Mouse (Mus musculus) limb, embryonic 13.5 days (tissue): Measurements from ENCODE around the gene Ttc27. TPM values are rescaled to one million over a fixed set of nuclear protein-coding genes. Genes with fewer than 3 reads are reported as not detected.
"Not testable (repeated sequence)": the region's sequence is repeated elsewhere in the genome, so short reads cannot be mapped to it uniquely, and the experiment has no call there.

ENCODE experiments used
- ATAC-seq: fragments of 200-750 bp; cut with Nextera tagmentation; 2 replicates; pipeline ENCODE4 v1.8.0; 2017; ENCODE audit warnings: low read depth, moderate number of reproducible peaks, moderate TSS enrichment; ENCODE audit not compliant: low FRiP score
- H3K27ac ChIP-seq: fragments of 300-500 bp; sonication (generic); 2 replicates; pipeline ENCODE4 v1.5.1; 2015; ENCODE audit warnings: inconsistent platforms, mild to moderate bottlenecking, moderate library complexity
- H3K27me3 ChIP-seq: fragments of 300-500 bp; sonication (generic); 2 replicates; pipeline ENCODE4 v1.6.1; 2015; ENCODE audit warnings: mild to moderate bottlenecking, inconsistent platforms
- H3K36me3 ChIP-seq: fragments of 300-500 bp; sonication (generic); 2 replicates; pipeline ENCODE4 v1.6.1; 2015; ENCODE audit warnings: inconsistent platforms, mild to moderate bottlenecking, moderate library complexity
- H3K4me1 ChIP-seq: fragments of 300-500 bp; sonication (generic); 2 replicates; pipeline ENCODE4 v1.6.1; 2015; ENCODE audit warnings: inconsistent platforms
- H3K4me2 ChIP-seq: fragments of 300-500 bp; sonication (generic); replicated peaks from 2 replicates; pipeline ENCODE4 v1.6.1; 2015; ENCODE audit warnings: inconsistent platforms, mild to moderate bottlenecking, moderate library complexity
- H3K4me3 ChIP-seq: fragments of 300-500 bp; sonication (generic); 2 replicates; pipeline ENCODE4 v1.5.1; 2015; ENCODE audit warnings: moderate library complexity, mild to moderate bottlenecking, inconsistent platforms
- H3K9ac ChIP-seq: fragments of 300-500 bp; sonication (generic); 2 replicates; pipeline ENCODE4 v1.6.1; 2015; ENCODE audit warnings: mild to moderate bottlenecking, inconsistent platforms
- H3K9me3 ChIP-seq: fragments of 300-500 bp; sonication (generic); 2 replicates; pipeline ENCODE4 v1.6.1; 2016; ENCODE audit warnings: inconsistent platforms
- WGBS: fragments of 180-500 bp; shearing (Covaris S2); methylation state at CpG from one replicate; pipeline ENCODE4 v1.1.7; 2015; 5-methylcytosine and 5-hydroxymethylcytosine counted together
- polyA plus RNA-seq: library from polyadenylated mRNA; unstranded; fragments of >200 nt; fragmentation: Nextera tagmentation; extraction: Ambion mirVana; gene quantifications from 2 replicates; pipeline ENCODE4 v1.2.1, GENCODE M21; 2015

Gene Ttc27
- 23.4 and 24.6 TPM in 2 replicates for polyA plus RNA-seq

DNA sequence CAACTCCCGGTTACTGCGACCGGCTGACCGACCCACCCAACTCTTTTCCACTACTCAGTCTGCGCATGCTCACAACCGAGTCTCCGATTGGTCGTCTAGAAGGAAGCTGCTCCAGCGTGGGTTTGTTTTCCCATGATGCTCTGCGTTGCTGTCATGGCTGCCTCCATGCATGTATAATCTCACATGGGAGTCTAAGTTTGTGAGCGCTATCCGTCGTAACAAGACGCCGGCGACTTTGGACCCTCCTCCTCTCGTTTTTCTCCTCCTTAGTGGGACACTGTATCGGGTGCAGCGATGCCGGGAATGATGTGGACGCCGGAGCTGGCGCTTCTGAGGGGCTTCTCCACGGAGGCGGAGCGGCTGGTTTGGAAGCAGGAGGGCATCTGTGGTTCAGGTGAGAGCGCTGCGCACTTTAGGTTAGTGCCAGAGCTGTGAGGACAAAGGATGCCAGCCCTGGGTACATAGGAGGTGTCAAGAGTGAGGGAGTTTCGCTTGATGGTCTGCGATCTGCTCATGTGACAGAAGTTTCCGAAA, at the start of gene Ttc27:
Gene Ttc27 (plus strand): TSS at position 115 of the 534 bp plus-strand sequence.
- Histone ChIP-seq H3K9ac (peak within 1 kb of the TSS; percentile 74), H3K27me3 (no peaks in the 10 kb centered on the region), H3K27ac (no peak within 1 kb of the TSS), H3K36me3 (peaks cover 20% of the 10 kb centered on the region), H3K4me2 (peak within 1 kb of the TSS; percentile 87), H3K4me3 (peak within 1 kb of the TSS; percentile 73), H3K9me3 (no peaks in the 10 kb centered on the region), H3K4me1 (peaks cover 7% of the 10 kb centered on the region)
- peak; percentile 94 for ATAC-seq
- WGBS = under 1% methylated on average over 31 of the region's 31 CpGs

- no peak for ATAC-seq
- Histone ChIP-seq H3K27me3 (no peaks in the 10 kb centered on the region), H3K27ac (no peak overlapping the region), H3K4me3 (no peak overlapping the region), H3K9me3 (no peaks in the 10 kb centered on the region), H3K4me2 (no peak overlapping the region), H3K36me3 (peaks cover 70% of the 10 kb centered on the region), H3K4me1 (no peaks in the 10 kb centered on the region), H3K9ac (no peak overlapping the region)
- WGBS = no CpG with 5 or more reads among the region's 1 CpGs
Measured at GRCm38 (mm10) chr17:74668010-74668409, 49.5 kb upstream of the Ttc27 start.

GRCm38 (mm10) chr17:74670031-74670430, 47.5 kb upstream of the Ttc27 start:
- Histone ChIP-seq H3K27ac (no peak overlapping the region), H3K4me3 (no peak overlapping the region), H3K9ac (no peak overlapping the region), H3K27me3 (no peaks in the 10 kb centered on the region), H3K4me1 (no peaks in the 10 kb centered on the region), H3K9me3 (no peaks in the 10 kb centered on the region), H3K4me2 (no peak overlapping the region), H3K36me3 (peaks cover 60% of the 10 kb centered on the region)
- 93% methylated on average over 13 of the region's 13 CpGs for WGBS
- no peak for ATAC-seq

DNA sequence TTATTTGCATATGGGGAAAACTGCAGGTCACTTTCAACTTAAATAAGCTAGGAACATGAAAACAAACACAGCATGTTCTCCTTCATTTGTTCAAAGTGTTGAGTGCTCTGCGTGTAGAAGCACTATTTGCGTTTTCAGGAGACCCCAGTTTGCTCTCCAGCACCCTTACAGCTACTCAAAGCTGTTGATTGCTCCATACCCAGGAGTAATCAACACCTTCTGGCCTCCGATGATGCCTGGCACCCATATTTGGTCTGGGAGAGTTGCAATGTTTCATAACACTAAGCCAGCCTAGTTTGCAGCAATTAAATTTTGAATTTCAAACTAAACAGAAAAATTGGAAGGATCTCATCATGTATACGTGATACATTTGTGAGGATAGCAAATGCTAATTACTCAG, 45.1 kb upstream of the Ttc27 start:
- Histone ChIP-seq H3K4me1 (no peaks in the 10 kb centered on the region), H3K27ac (no peak overlapping the region), H3K27me3 (no peaks in the 10 kb centered on the region), H3K4me2 (no peak overlapping the region), H3K4me3 (no peak overlapping the region), H3K9me3 (no peaks in the 10 kb centered on the region), H3K36me3 (peaks cover 59% of the 10 kb centered on the region), H3K9ac (no peak overlapping the region)
- ATAC-seq = no peak
- WGBS = 84% methylated on average over 4 of the region's 4 CpGs

DNA sequence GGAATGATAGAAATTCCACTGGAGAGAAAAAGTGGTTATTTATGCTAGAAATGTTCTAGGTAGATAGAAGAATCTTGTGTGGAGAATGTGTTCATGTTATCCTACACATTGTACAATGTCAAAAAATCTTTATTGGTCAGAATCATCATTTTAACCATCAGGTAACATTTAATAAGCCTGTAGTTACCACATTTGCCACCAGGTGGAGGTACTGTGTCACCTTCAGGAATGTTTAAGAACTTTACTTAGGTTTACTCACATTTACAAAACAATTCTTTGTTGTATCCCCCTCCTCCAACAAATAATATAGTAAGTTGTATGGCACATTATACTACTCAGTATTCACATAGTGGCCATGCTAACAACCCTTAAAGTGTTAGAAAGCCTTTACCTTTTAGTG, 44.3 kb upstream of the Ttc27 start:
- H3K27ac ChIP-seq = no peak overlapping the region
- no peaks in the 10 kb centered on the region for H3K4me1 ChIP-seq
- H3K9ac ChIP-seq = no peak overlapping the region
- no peak for ATAC-seq
- no peak overlapping the region for H3K4me3 ChIP-seq
- H3K4me2 ChIP-seq = no peak overlapping the region
- H3K9me3 ChIP-seq = no peaks in the 10 kb centered on the region
- H3K36me3 ChIP-seq = peaks cover 60% of the 10 kb centered on the region
- H3K27me3 ChIP-seq = no peaks in the 10 kb centered on the region

DNA sequence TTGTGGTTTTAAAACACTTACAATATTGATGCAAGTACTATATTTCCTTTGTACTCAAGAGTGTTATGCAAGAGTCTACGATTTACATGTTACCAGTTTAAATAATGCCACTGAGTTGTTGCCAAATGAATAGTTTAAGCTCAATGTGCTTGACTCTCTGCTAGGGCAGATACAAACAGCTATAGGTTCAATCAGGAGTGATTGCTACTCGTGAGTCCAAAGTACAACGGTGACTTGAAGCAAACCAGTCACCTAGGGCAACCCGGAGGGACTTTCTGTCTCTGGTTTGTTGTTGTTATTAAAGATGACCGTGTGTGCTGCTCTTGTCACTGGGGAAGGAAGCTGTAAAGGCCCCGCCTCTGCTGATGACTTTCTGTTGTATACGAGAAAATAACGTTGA, 39.5 kb upstream of the Ttc27 start:
- H3K27ac ChIP-seq = no peak overlapping the region
- no peaks in the 10 kb centered on the region for H3K4me1 ChIP-seq
- no peaks in the 10 kb centered on the region for H3K9me3 ChIP-seq
- peaks cover 59% of the 10 kb centered on the region for H3K36me3 ChIP-seq
- no peak overlapping the region for H3K4me2 ChIP-seq
- ATAC-seq = no peak
- 92% methylated on average over 8 of the region's 8 CpGs for WGBS
- H3K27me3 ChIP-seq = no peaks in the 10 kb centered on the region
- no peak overlapping the region for H3K9ac ChIP-seq
- H3K4me3 ChIP-seq = no peak overlapping the region

DNA sequence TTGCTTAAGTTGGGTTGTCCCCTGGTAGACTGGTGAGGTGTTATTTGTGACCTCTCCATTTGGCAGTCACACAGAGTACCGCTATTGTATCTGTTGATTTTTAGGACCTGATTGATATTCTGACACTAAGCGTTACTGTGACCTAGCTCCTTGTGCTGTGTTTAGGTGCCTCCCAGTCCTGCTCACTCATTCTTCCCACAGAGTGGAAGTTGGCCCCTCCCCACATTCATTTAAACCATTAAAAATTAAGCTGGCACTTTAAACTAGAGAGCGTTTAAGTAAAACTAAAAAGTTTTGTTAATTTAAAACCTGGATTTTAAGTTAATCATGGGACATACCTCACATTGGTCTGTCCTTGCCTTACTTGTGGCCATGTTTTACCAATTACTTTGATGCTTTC, 32.6 kb upstream of the Ttc27 start:
- Histone ChIP-seq H3K9ac (no peak overlapping the region), H3K36me3 (peaks cover 51% of the 10 kb centered on the region), H3K4me3 (no peak overlapping the region), H3K27me3 (no peaks in the 10 kb centered on the region), H3K9me3 (no peaks in the 10 kb centered on the region), H3K4me2 (no peak overlapping the region), H3K4me1 (no peaks in the 10 kb centered on the region), H3K27ac (no peak overlapping the region)
- WGBS = 83% methylated on average over 3 of the region's 3 CpGs
- no peak for ATAC-seq

GRCm38 (mm10) chr17:74688555-74688954, 29.0 kb upstream of the Ttc27 start:
- 96% methylated on average over 2 of the region's 2 CpGs for WGBS

DNA sequence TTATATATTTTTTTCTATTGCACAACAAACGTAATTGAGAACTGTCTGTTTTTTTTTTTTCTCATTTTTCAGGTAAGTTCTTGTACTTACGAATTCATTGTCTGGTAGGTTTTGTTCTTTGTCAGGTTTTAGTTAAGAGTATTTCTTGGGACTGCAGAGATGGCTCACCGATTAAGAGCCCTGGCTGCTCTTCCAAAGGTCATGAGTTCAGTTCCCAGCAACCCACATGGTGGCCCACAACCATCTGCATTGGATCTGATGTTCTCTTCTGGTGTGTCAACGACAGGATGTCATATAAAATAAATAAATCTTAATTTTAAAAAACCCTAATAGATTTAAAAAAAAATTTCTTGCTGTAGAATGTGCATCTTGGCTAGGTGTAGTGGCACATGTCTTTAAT, 28.1 kb upstream of the Ttc27 start:
- no peak overlapping the region for H3K4me3 ChIP-seq
- H3K9ac ChIP-seq = no peak overlapping the region
- peaks cover 51% of the 10 kb centered on the region for H3K36me3 ChIP-seq

More at GRCm38 (mm10) chr17:74688555-74688954, 29.0 kb upstream of the Ttc27 start:
- H3K27me3 ChIP-seq = no peaks in the 10 kb centered on the region
- H3K9me3 ChIP-seq = no peaks in the 10 kb centered on the region
- H3K27ac ChIP-seq = no peak overlapping the region
- ATAC-seq = no peak
- no peaks in the 10 kb centered on the region for H3K4me1 ChIP-seq
- no peak overlapping the region for H3K4me3 ChIP-seq
- no peak overlapping the region for H3K4me2 ChIP-seq
- H3K9ac ChIP-seq = no peak overlapping the region
- H3K36me3 ChIP-seq = peaks cover 55% of the 10 kb centered on the region

DNA sequence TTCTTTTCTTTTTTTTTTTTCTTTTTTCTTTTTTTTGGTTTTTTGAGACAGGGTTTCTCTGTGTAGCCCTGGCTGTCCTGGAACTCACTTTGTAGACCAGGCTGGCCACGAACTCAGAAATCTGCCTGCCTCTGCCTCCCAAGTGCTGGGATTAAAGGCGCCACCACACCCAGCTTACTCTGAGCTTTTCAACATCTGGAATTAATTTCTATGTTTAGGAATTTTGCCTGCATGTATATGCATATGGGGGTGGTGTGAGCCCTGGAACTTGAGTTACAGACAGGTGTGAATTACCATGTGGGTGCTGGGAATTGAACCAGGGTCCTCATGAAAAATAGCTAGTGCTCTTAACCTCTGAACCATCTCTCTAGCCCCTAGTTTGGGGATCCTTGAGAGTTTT, 15.9 kb upstream of the Ttc27 start:
- not testable (repeated sequence) for H3K27me3 ChIP-seq, H3K4me2 ChIP-seq, ATAC-seq, H3K27ac ChIP-seq, H3K4me3 ChIP-seq, H3K4me1 ChIP-seq, H3K9me3 ChIP-seq, H3K9ac ChIP-seq
- H3K36me3 ChIP-seq = peaks cover 78% of the 10 kb centered on the region
- WGBS = 98% methylated on average over 2 of the region's 2 CpGs

More for the DNA sequence above, 28.1 kb upstream of the Ttc27 start:
- ATAC-seq = no peak
- Histone ChIP-seq H3K4me1 (no peaks in the 10 kb centered on the region), H3K27ac (no peak overlapping the region), H3K4me2 (no peak overlapping the region), H3K27me3 (no peaks in the 10 kb centered on the region), H3K9me3 (no peaks in the 10 kb centered on the region)
- WGBS = 93% methylated on average over 4 of the region's 4 CpGs

- Histone ChIP-seq H3K27me3 (no peaks in the 10 kb centered on the region), H3K4me1 (no peaks in the 10 kb centered on the region), H3K4me2 (no peak overlapping the region), H3K9me3 (no peaks in the 10 kb centered on the region), H3K36me3 (peaks cover 41% of the 10 kb centered on the region), H3K27ac (no peak overlapping the region; the same call in 1 of the 2 replicates), H3K9ac (no peak overlapping the region), H3K4me3 (no peak overlapping the region)
- WGBS = 76% methylated on average over 5 of the region's 5 CpGs
- ATAC-seq = no peak
Measured at GRCm38 (mm10) chr17:74705480-74705879, 12.1 kb upstream of the Ttc27 start.

DNA sequence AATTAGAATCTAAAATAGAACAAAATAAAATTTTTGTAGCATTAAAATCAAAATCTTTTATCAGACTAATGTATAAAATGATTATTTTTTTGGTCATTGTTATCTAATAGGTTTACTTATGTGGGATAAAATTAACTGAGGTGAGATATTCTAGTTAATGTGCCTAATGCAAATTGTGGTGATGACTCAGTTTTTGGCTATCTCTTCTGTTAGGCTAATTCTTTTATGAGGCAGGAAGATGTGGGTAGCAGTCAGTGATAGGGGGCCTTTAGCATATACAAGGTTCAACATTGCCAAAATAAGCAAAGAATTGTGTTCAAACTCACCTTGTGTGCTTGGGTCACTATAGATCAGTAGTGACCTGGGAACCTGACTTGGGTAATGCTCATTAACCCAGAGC, 10.9 kb upstream of the Ttc27 start:
- Histone ChIP-seq H3K27me3 (no peaks in the 10 kb centered on the region), H3K4me3 (no peak overlapping the region), H3K4me2 (no peak overlapping the region), H3K36me3 (peaks cover 30% of the 10 kb centered on the region), H3K9me3 (no peaks in the 10 kb centered on the region), H3K9ac (no peak overlapping the region), H3K27ac (no peak overlapping the region), H3K4me1 (peaks cover 2% of the 10 kb centered on the region; the same call in 1 of the 2 replicates)
- ATAC-seq = no peak

DNA sequence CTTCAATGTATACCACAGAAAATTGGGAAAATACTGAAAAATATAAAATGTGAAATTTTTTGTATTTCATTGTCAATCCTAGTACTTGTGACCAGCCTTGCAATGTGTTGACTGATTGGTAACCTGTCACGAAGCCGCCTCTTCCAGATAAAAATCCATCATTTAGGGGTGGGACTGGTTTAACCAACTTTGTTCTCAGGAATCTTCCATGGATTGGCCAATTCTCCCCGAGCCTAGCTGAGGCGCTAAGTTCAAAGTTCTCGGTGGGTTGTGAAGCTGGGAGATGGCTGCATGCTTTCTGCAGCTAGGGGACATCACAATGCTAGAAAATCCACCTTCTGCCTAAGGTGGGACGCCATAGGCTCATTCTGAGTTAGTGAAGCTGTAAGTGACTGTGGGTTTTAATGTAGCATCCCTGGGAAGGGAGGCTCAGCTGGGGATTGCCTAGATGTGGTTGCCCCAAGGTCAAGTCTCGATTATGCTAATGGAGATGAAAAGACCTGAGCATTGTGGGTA, 9.8 kb upstream of the Ttc27 start:
- WGBS = 86% methylated on average over 7 of the region's 7 CpGs
- no peak for ATAC-seq
- Histone ChIP-seq H3K9me3 (no peaks in the 10 kb centered on the region), H3K4me2 (no peak overlapping the region), H3K4me1 (peaks cover 9% of the 10 kb centered on the region; the same call in 1 of the 2 replicates), H3K4me3 (no peak overlapping the region), H3K9ac (no peak overlapping the region), H3K36me3 (peaks cover 22% of the 10 kb centered on the region), H3K27me3 (no peaks in the 10 kb centered on the region), H3K27ac (no peak overlapping the region)
